27 mouse cellular contexts compared by ENCODE assay signal in genomic region chr19:31170985-31171384, GRCm38 (mm10).
A peak's percentile ranks its signal among the peaks of the same experiment; 100 is the strongest.
DNase-seq lines count a peak whose midpoint lies in the region; ATAC-seq and TF ChIP-seq lines count a peak whose summit lies in the region.
"Had no signal": no experiment of that assay in that cellular context is flagged by ENCODE, and none has a peak within 500 bp of the region (broad histone marks: within the 10 kb centered on the region; RNA-seq: fewer than 3 reads in every experiment).

No protein-coding gene starts in this region.

- H3K9ac ChIP-seq in kidney, embryonic 14.5 days (ENCODE audit: low read depth, low read length), result no peak overlapping the region
- no peak overlapping the region for H3K9ac ChIP-seq in kidney, postnatal 0 days (ENCODE audit: low read depth, low read length)
- H3K9ac ChIP-seq in hindbrain, embryonic 11.5 days (ENCODE audit: low read depth, low read length), result no peak overlapping the region
- H3K9ac ChIP-seq: forebrain, embryonic 13.5 days; heart, embryonic 12.5 days; heart, embryonic 15.5 days; hindbrain, embryonic 14.5 days had no signal

- 10% methylated on average over 1 of the region's 1 CpGs for WGBS in kidney, embryonic 14.5 days
- 38% methylated on average over 1 of the region's 1 CpGs for WGBS in kidney, postnatal 0 days
- WGBS in hindbrain, embryonic 11.5 days, result 56% methylated on average over 1 of the region's 1 CpGs

- no peaks in the 10 kb centered on the region for H3K9me3 ChIP-seq in kidney, embryonic 14.5 days (ENCODE audit: control insufficient read depth, low read length)
- no peaks in the 10 kb centered on the region for H3K9me3 ChIP-seq in kidney, postnatal 0 days (replicated peaks; ENCODE audit: low read length)
- H3K9me3 ChIP-seq in hindbrain, embryonic 11.5 days (ENCODE audit: control insufficient read depth, low read length), result no peaks in the 10 kb centered on the region
- H3K9me3 ChIP-seq: forebrain, embryonic 10.5 days; forebrain, embryonic 13.5 days; heart, embryonic 12.5 days; heart, embryonic 15.5 days; hindbrain, embryonic 10.5 days had no signal

- no peaks in the 10 kb centered on the region for H3K27me3 ChIP-seq in kidney, embryonic 14.5 days (ENCODE audit: control insufficient read depth, insufficient read depth, low read length)
- H3K27me3 ChIP-seq in kidney, postnatal 0 days (ENCODE audit: insufficient read depth, low read length), result no peaks in the 10 kb centered on the region
- H3K27me3 ChIP-seq in hindbrain, embryonic 11.5 days (ENCODE audit: control insufficient read depth, insufficient read depth, low read length), result no peaks in the 10 kb centered on the region
- H3K27me3 ChIP-seq: forebrain, embryonic 13.5 days; heart, embryonic 12.5 days; heart, embryonic 15.5 days had no signal

- no peak overlapping the region for H3K27ac ChIP-seq in kidney, embryonic 14.5 days (ENCODE audit: low read depth, low read length)
- no peak overlapping the region for H3K27ac ChIP-seq in kidney, postnatal 0 days
- no peak overlapping the region for H3K27ac ChIP-seq in hindbrain, embryonic 11.5 days (ENCODE audit: low read depth, low read length)
- H3K27ac ChIP-seq: forebrain, embryonic 10.5 days; forebrain, embryonic 13.5 days; gastrocnemius, adult 2 months; heart, embryonic 15.5 days; hindbrain, embryonic 10.5 days; hindbrain, embryonic 14.5 days; hindbrain, postnatal 0 days had no signal

- ATAC-seq in kidney, embryonic 14.5 days (ENCODE audit: low FRiP score, low TSS enrichment), result peak; percentile 80; the same call in 1 of the 2 replicates
- 0 out of 2 replicates have a peak, but pooled peaks have one; percentile 40 for ATAC-seq in kidney, postnatal 0 days (replicated peaks; ENCODE audit: low FRiP score, low read depth)
- ATAC-seq in hindbrain, embryonic 11.5 days (ENCODE audit: low FRiP score), result no peak
- no peak for ATAC-seq in granulocyte monocyte progenitor cell, adult 5-6 weeks (replicated peaks; ENCODE audit: poor library complexity, severe bottlenecking)
- ATAC-seq: activated CD4-positive, CD25-positive, alpha-beta regulatory T cell, adult 4 months; forebrain, embryonic 13.5 days; forebrain, embryonic 16.5 days; hindbrain, postnatal 0 days; inflammation-experienced regulatory T-cells, adult 6 months had no signal

- H3K4me3 ChIP-seq in kidney, embryonic 14.5 days (ENCODE audit: low read length), result no peak overlapping the region
- no peak overlapping the region for H3K4me3 ChIP-seq in kidney, postnatal 0 days (replicated peaks; ENCODE audit: low read depth, low read length)
- no peak overlapping the region for H3K4me3 ChIP-seq in hindbrain, embryonic 11.5 days (ENCODE audit: low read depth, low read length)
- H3K4me3 ChIP-seq: forebrain, embryonic 10.5 days; forebrain, embryonic 13.5 days; gastrocnemius, adult 2 months; heart, embryonic 12.5 days; heart, embryonic 15.5 days; hindbrain, embryonic 10.5 days had no signal

- H3K36me3 ChIP-seq in kidney, embryonic 14.5 days (ENCODE audit: control insufficient read depth, insufficient read depth, low read length), result no peaks in the 10 kb centered on the region
- no peaks in the 10 kb centered on the region for H3K36me3 ChIP-seq in kidney, postnatal 0 days (ENCODE audit: insufficient read depth, low read length)
- H3K36me3 ChIP-seq in hindbrain, embryonic 11.5 days (ENCODE audit: control insufficient read depth, insufficient read depth, low read length), result no peaks in the 10 kb centered on the region
- H3K36me3 ChIP-seq: forebrain, embryonic 10.5 days; heart, embryonic 12.5 days; heart, embryonic 15.5 days; hindbrain, embryonic 10.5 days had no signal

- H3K4me1 ChIP-seq in kidney, embryonic 14.5 days (ENCODE audit: control insufficient read depth, insufficient read depth, low read length), result no peaks in the 10 kb centered on the region
- H3K4me1 ChIP-seq in kidney, postnatal 0 days (replicated peaks; ENCODE audit: insufficient read depth, low read length), result no peaks in the 10 kb centered on the region
- H3K4me1 ChIP-seq in hindbrain, embryonic 11.5 days (replicated peaks; ENCODE audit: control insufficient read depth, insufficient read depth, low read length), result no peaks in the 10 kb centered on the region
- H3K4me1 ChIP-seq: forebrain, embryonic 10.5 days; forebrain, embryonic 13.5 days; heart, embryonic 12.5 days; heart, embryonic 15.5 days; hindbrain, embryonic 10.5 days had no signal

- H3K4me2 ChIP-seq in kidney, embryonic 14.5 days (replicated peaks; ENCODE audit: low read depth, low read length), result no peak overlapping the region
- no peak overlapping the region for H3K4me2 ChIP-seq in kidney, postnatal 0 days (ENCODE audit: low read length)
- no peak overlapping the region for H3K4me2 ChIP-seq in hindbrain, embryonic 11.5 days (replicated peaks; ENCODE audit: low read depth, low read length)
- H3K4me2 ChIP-seq: forebrain, embryonic 13.5 days; heart, embryonic 12.5 days; heart, embryonic 15.5 days; hindbrain, embryonic 14.5 days had no signal

- no peak for TF ChIP-seq CTCF in kidney, postnatal 0 days (IDR thresholded peaks at IDR 0.05; ENCODE audit: low read depth)

- no peak for DNase-seq in kidney, postnatal 25 days
- DNase-seq in kidney, postnatal 0 days (ENCODE audit: low spot score), result peak; percentile 62
- DNase-seq in kidney, adult 18-20 months, result no peak
- DNase-seq in WW6 (ENCODE audit: low read depth, low spot score), result peak; percentile 1
- DNase-seq in hindbrain, embryonic 11.5 days (ENCODE audit: low spot score), result no peak
- DNase-seq: adrenal gland, postnatal 10 days; adrenal gland, postnatal 36 days; cerebellum, adult 18-20 months; cerebellum, adult 9-10 months; cerebellum, postnatal 14 days; gastrocnemius, adult 2 months; gastrocnemius, postnatal 14 days; heart, adult 18-20 months; heart, postnatal 10 days; heart, postnatal 36 days had no signal

Comparison
In these comparisons a context has a peak if more than half of its experiments do, and no peak if none do; other contexts are left out.
1. DNase-seq: peak in kidney, postnatal 0 days (single experiment) and WW6 (single experiment); none in kidney, postnatal 25 days (0 of 2), kidney, adult 18-20 months (single experiment) and hindbrain, embryonic 11.5 days (single experiment).
2. ATAC-seq: peak in kidney, embryonic 14.5 days (single experiment) and kidney, postnatal 0 days (single experiment); none in hindbrain, embryonic 11.5 days (single experiment) and granulocyte monocyte progenitor cell, adult 5-6 weeks (single experiment).